Mouse (Mus musculus) heart, postnatal 10 days (tissue): ENCODE data around the gene Ubp1. TPM values are rescaled to one million over a fixed set of nuclear protein-coding genes. Genes with fewer than 3 reads are reported as not detected.

Experiments used
- DNase-seq, 2 experiments: peaks; one replicate each; pipeline ENCODE4 v3.0.0; 2021
- intact Hi-C: fragments of 180-260 bp; cut with DNase I; formaldehyde crosslinking; loops from one replicate; pipeline ENCODE4 v1.15.1; 2025
- total RNA-seq, 2 experiments: library from RNA; stranded (reverse); gene quantifications; 2 replicates each; pipeline ENCODE4 v1.2.3; 2021

Ubp1 gene
- total RNA-seq, 2 experiments from 2014 or later: 32.7 TPM

GRCm38 (mm10) chr9:114007850-114008350 is 77.2 kb downstream of the Ubp1 start:
- intact Hi-C loops: no loop called here
- no peak for DNase-seq

GRCm38 (mm10) chr9:114009526-114009925 is 78.8 kb downstream of the Ubp1 start:
- no peak for DNase-seq
- intact Hi-C loops: no loop called here

GRCm38 (mm10) chr9:114011203-114011602 is 80.5 kb downstream of the Ubp1 start:
- intact Hi-C loops: no loop called here
- no peak for DNase-seq

- DNase-seq: no peak
- intact Hi-C loops: no loop called here
These were observed 83.3 kb downstream of the Ubp1 start for GRCm38 (mm10) chr9:114014034-114014433.

GRCm38 (mm10) chr9:114015724-114016123 is 85.0 kb downstream of the Ubp1 start:
- no peak for DNase-seq
- intact Hi-C loops: no loop called here

GRCm38 (mm10) chr9:114016402-114016801 is 85.7 kb downstream of the Ubp1 start:
- DNase-seq: no peak
- intact Hi-C loops: no loop called here

GRCm38 (mm10) chr9:114019012-114019762 is 88.5 kb downstream of the Ubp1 start:
- no peak for DNase-seq
- intact Hi-C loops: no loop called here

- DNase-seq: no peak
- intact Hi-C loops: no loop called here
These were observed 91.4 kb downstream of the Ubp1 start for GRCm38 (mm10) chr9:114022141-114022540.

- DNase-seq: no peak
- intact Hi-C loops: no loop called here
These were observed 94.4 kb downstream of the Ubp1 start for GRCm38 (mm10) chr9:114025182-114025581.

GRCm38 (mm10) chr9:114025846-114026245 is 95.1 kb downstream of the Ubp1 start:
- DNase-seq: no peak
- intact Hi-C loops: no loop called here

GRCm38 (mm10) chr9:114026261-114026934 is 95.7 kb downstream of the Ubp1 start:
- intact Hi-C loops: no loop called here
- DNase-seq: peak; percentile 64 to 76

Other genes with a start within 250 kb of the Ubp1 start
- 10 to 100 TPM; 81.3 to 83.9 TPM for gene Pdcd6ip, start 222.7 kb upstream of the Ubp1 start, total RNA-seq
- gene Clasp2, start 189.5 kb upstream of the Ubp1 start, total RNA-seq: 10 to 100 TPM; 45.0 to 46.9 TPM
- 1 to 10 TPM; 1.5 to 2.3 TPM for gene Fbxl2, start 115.3 kb downstream of the Ubp1 start, total RNA-seq
- gene Susd5, start 126.2 kb downstream of the Ubp1 start, total RNA-seq: 1 to 10 TPM; 1.0 to 1.4 TPM